ENCODE assay signal across 8 mouse cellular contexts in the genomic region with DNA sequence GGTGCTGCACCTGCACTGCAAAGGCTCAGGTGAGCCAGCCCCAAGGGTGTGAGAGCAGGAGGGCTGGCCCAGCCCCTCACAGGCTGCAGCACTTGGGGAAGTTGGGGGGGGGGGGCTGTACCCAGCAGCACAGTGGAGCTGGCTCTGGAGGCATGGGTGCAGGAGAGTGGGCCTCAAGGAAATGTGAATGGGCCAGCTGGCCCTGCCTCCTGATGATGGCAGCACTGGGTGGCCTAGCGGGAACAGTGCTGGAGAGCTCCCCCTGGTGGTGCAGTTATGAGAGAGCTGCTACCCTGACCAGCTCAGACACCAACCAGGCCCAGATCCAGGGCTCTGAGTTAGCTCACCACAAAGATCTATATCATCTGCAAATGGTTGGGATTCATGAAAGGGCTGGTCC. TPM values are rescaled to one million over a fixed set of nuclear protein-coding genes. Genes with fewer than 3 reads are reported as not detected.
DNase-seq lines count a peak whose midpoint lies in the region; ATAC-seq lines count a peak whose summit lies in the region.

No protein-coding gene starts in this region.

- H3K4me3 ChIP-seq in neural tube, embryonic 15.5 days (replicated peaks) = no peak overlapping the region
- H3K4me3 ChIP-seq in forebrain, embryonic 14.5 days (ENCODE audit: low read depth, low read length) = no peak overlapping the region
- H3K4me3 ChIP-seq in intestine, embryonic 15.5 days (replicated peaks) = no peak overlapping the region

- H3K4me2 ChIP-seq in neural tube, embryonic 15.5 days = no peak overlapping the region
- no peak overlapping the region for H3K4me2 ChIP-seq in forebrain, embryonic 14.5 days (ENCODE audit: low read length)
- H3K4me2 ChIP-seq in intestine, embryonic 15.5 days (replicated peaks) = no peak overlapping the region

- no peak for ATAC-seq in neural tube, embryonic 15.5 days (ENCODE audit: low FRiP score)
- no peak for ATAC-seq in forebrain, embryonic 14.5 days
- ATAC-seq in intestine, embryonic 15.5 days = peak; percentile 56

- H3K27me3 ChIP-seq in neural tube, embryonic 15.5 days (replicated peaks) = no peaks in the 10 kb centered on the region
- no peaks in the 10 kb centered on the region for H3K27me3 ChIP-seq in forebrain, embryonic 14.5 days (replicated peaks; ENCODE audit: control insufficient read depth, insufficient read depth, low read length)
- H3K27me3 ChIP-seq in intestine, embryonic 15.5 days (replicated peaks) = no peaks in the 10 kb centered on the region

- H3K9ac ChIP-seq in neural tube, embryonic 15.5 days (replicated peaks) = no peak overlapping the region
- H3K9ac ChIP-seq in forebrain, embryonic 14.5 days (ENCODE audit: low read length) = no peak overlapping the region
- no peak overlapping the region for H3K9ac ChIP-seq in intestine, embryonic 15.5 days

- 5% methylated on average over 1 of the region's 1 CpGs for WGBS in neural tube, embryonic 15.5 days
- WGBS in forebrain, embryonic 14.5 days = 8% methylated on average over 1 of the region's 1 CpGs
- 13% methylated on average over 1 of the region's 1 CpGs for WGBS in intestine, embryonic 15.5 days

- peak; percentile 78 for DNase-seq in neural tube, embryonic 10.5 days (ENCODE audit: extremely low spot score, low spot score)
- DNase-seq in c-Kit-positive CD71-positive TER-119-positive erythroid progenitor cells, embryonic 14.5 days (ENCODE audit: low spot score) = peak; percentile 75
- DNase-seq in forebrain, embryonic 14.5 days (ENCODE audit: low spot score) = peak; percentile 74
- peak; percentile 37 to 38 for DNase-seq in left cerebral cortex, postnatal 25 days (ENCODE audit: low spot score in 2 of 2)
- peak; percentile 84 for DNase-seq in mesoderm, embryonic 11.5 days (ENCODE audit: low read depth, low spot score)
- DNase-seq in spleen, postnatal 36 days (ENCODE audit: low spot score in 2 of 2) = peak; percentile 49 to 59

- no peaks in the 10 kb centered on the region for H3K9me3 ChIP-seq in neural tube, embryonic 15.5 days (replicated peaks)
- H3K9me3 ChIP-seq in forebrain, embryonic 14.5 days (replicated peaks; ENCODE audit: control insufficient read depth, low read length) = no peaks in the 10 kb centered on the region
- H3K9me3 ChIP-seq in intestine, embryonic 15.5 days = no peaks in the 10 kb centered on the region

- no peaks in the 10 kb centered on the region for H3K4me1 ChIP-seq in neural tube, embryonic 15.5 days
- H3K4me1 ChIP-seq in forebrain, embryonic 14.5 days (ENCODE audit: control insufficient read depth, insufficient read depth, low read length) = no peaks in the 10 kb centered on the region
- H3K4me1 ChIP-seq in intestine, embryonic 15.5 days (replicated peaks) = no peaks in the 10 kb centered on the region

- H3K27ac ChIP-seq in neural tube, embryonic 15.5 days (replicated peaks) = no peak overlapping the region
- no peak overlapping the region for H3K27ac ChIP-seq in forebrain, embryonic 14.5 days (ENCODE audit: low read depth, low read length)
- H3K27ac ChIP-seq in intestine, embryonic 15.5 days = no peak overlapping the region

- intact Hi-C loops in left cerebral cortex, postnatal 25 days (cut with DNase I) = no loop called here

- no peaks in the 10 kb centered on the region for H3K36me3 ChIP-seq in neural tube, embryonic 15.5 days
- H3K36me3 ChIP-seq in forebrain, embryonic 14.5 days (ENCODE audit: control insufficient read depth, insufficient read depth, low read length) = no peaks in the 10 kb centered on the region
- H3K36me3 ChIP-seq in intestine, embryonic 15.5 days = no peaks in the 10 kb centered on the region

RNA-seq across cellular contexts. Expression of a gene that starts 6.5 kb away (rescaled TPM):
- not detected in 2 replicates for polyA plus RNA-seq in neural tube, embryonic 15.5 days (2015; fragmentation: Nextera tagmentation; extraction: Ambion mirVana)
- not detected in 2 replicates for polyA plus RNA-seq in forebrain, embryonic 14.5 days (2014; fragmentation: Nextera tagmentation; extraction: Ambion mirVana)
- polyA plus RNA-seq in intestine, embryonic 15.5 days (2015; fragmentation: Nextera tagmentation; extraction: Ambion mirVana) = not detected in 2 replicates
- total RNA-seq in left cerebral cortex, postnatal 25 days (2021) = not detected

RNA-seq across cellular contexts. Expression of a gene that starts 42.8 kb away (rescaled TPM):
- not detected in 2 replicates for polyA plus RNA-seq in neural tube, embryonic 15.5 days (2015; fragmentation: Nextera tagmentation; extraction: Ambion mirVana)
- not detected in 2 replicates for polyA plus RNA-seq in forebrain, embryonic 14.5 days (2014; fragmentation: Nextera tagmentation; extraction: Ambion mirVana)
- not detected in 2 replicates for polyA plus RNA-seq in intestine, embryonic 15.5 days (2015; fragmentation: Nextera tagmentation; extraction: Ambion mirVana)
- total RNA-seq in left cerebral cortex, postnatal 25 days (2021) = not detected
